Mouse (Mus musculus): ENCODE data around the gene Col20a1.
A peak's percentile ranks its signal among the peaks of the same experiment; 100 is the strongest.

Col20a1 gene

GRCm38 (mm10) chr2:180995457-180995856 lies 9.1 kb downstream of the Col20a1 start:
- no peak for DNase-seq

DNA sequence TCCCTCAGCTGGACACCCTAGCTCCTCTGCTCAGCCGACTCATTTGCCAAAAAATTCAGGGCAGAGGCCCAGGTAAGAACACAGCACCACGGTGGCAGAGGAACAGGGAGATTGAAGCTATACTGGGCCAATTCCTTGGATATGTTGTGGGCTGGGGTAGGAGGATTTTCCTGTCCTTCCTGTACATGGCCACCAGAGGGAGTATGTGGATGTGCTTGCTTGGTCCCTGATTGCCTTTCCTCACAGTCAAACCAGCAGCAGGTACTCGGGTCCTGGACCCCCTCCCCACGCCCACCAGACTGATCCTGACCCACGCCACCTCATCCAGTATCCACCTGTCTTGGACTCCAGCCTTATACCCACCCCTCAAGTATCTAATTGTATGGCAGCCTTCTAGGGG lies 10.1 kb downstream of the Col20a1 start:
- DNase-seq, result no peak

- DNase-seq, result no peak
Observed at GRCm38 (mm10) chr2:180996905-180997304, 10.6 kb downstream of the Col20a1 start.

DNA sequence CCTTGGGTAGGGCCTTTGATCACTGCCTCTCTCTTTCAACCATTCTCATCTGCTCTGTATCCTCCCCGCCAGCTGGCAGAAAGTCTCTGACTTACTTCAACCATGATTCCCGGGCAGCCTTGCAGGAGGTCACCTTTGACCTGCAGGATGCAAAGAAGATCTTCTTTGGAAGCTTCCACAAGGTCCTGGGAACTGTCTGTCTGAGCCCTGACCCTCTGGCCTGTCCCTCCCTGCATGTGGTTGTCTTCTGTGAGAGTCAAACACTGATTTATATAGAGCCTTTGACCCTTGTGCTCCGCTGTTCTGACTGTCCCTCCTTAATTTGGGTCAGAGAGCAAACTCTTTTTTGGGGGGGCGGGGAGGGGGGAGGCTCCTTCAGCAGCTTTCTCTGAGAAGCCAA lies 20.7 kb downstream of the Col20a1 start:
- no peak for DNase-seq

DNA sequence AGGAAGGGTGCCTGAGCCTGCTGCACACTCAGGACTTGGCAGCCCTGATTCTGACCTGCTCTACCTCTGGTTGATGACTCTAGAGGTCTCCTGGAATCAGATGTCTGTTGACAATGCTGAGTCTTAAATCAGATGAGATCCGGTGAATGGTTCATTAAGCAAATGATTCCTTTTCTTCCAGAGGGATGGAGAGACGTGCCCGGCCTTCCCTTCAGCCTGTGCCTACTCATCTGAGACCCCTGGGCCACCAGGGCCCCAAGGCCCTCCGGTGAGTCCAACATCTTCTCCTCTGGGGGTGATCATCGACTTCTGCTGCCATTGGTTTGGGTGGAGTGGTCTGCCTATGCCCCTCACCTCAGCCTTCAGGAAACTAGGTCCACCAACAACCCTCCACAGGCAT lies 22.0 kb downstream of the Col20a1 start:
- no peak for DNase-seq

GRCm38 (mm10) chr2:181031406-181031934 lies 45.1 kb downstream of the Col20a1 start:
- no peak for DNase-seq

GRCm38 (mm10) chr2:181032407-181032806 lies 46.1 kb downstream of the Col20a1 start:
- no peak for DNase-seq

- DNase-seq, result no peak
Observed at GRCm38 (mm10) chr2:181033310-181033709, 47.0 kb downstream of the Col20a1 start.

GRCm38 (mm10) chr2:181035186-181035585 lies 48.9 kb downstream of the Col20a1 start:
- DNase-seq, result no peak

- no peak for DNase-seq
Observed at GRCm38 (mm10) chr2:181036561-181036960, 50.2 kb downstream of the Col20a1 start.

- DNase-seq, result no peak
Observed at GRCm38 (mm10) chr2:181038644-181039355, 52.5 kb downstream of the Col20a1 start.

- DNase-seq, result no peak
Observed at GRCm38 (mm10) chr2:181039356-181039680, 53.0 kb downstream of the Col20a1 start.

GRCm38 (mm10) chr2:181041941-181042340 lies 55.6 kb downstream of the Col20a1 start:
- no peak for DNase-seq

DNA sequence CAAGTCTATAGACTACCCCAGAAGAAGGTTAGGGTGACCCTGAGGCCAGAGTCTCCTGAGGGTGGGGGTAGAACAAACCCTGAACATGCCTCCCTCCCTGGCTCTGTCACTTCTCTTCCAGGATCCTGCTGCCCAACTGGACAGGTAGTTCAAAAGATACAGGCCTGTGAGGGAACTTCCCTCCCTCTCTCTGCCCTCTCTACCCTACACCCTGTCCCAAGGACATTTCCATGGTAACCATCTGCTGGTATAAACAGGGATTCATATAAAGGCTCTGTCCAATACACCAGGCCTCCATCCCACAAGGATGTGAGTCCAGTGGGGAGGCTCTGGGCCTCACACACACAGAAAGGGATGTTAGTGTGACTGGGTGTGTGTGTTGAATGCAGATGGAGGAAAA lies 56.0 kb downstream of the Col20a1 start:
- no peak for DNase-seq

GRCm38 (mm10) chr2:181043437-181043836 lies 57.1 kb downstream of the Col20a1 start, which contains the start of gene Chrna4:
Chrna4 (minus strand) TSS chr2:181043546.
- no peak for DNase-seq

GRCm38 (mm10) chr2:181044001-181044400 lies 57.7 kb downstream of the Col20a1 start:
- DNase-seq, result no peak

GRCm38 (mm10) chr2:181048252-181048945 lies 62.1 kb downstream of the Col20a1 start:
- DNase-seq, result no peak

DNA sequence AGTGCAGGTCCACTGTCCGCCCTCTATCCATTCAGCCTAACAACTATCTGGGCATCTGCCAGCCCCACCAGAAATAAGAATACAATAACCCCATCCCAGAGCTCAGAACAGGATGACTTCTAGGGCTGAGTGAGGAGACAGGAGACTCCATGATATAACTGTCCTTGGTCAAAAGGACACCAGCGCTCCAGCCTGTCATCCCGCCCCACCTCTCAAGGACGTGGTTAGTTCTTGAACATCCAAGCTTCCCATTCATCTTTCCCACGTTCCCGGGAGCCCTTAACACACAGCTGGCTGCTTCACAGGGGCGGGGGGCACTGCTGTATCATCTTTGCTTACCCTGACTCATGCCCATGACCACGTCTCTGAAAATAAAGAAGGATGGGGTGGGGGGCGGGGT lies 62.7 kb downstream of the Col20a1 start:
- DNase-seq, result no peak

- DNase-seq, result no peak
Observed at GRCm38 (mm10) chr2:181052171-181052570, 65.8 kb downstream of the Col20a1 start.

DNA sequence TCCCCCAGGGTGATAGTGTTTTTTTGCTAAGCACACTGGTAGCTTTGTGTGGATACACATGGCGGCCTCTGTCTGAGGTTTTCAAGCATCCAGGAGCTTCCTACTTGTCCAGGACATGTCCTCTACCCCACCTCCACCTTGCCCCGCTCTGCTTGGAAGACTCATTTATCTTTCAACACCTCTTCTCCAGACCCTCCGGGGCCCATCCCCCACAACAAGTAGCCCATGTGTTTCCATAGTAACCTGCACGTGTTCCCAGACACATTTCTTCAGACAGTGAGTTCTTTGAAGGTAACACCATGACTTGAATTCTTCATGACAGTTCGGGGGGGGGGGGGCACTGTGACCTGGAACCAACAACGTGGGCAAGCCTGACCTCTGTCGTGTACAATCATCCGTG lies 71.0 kb downstream of the Col20a1 start:
- no peak for DNase-seq

GRCm38 (mm10) chr2:181058193-181058592 lies 71.9 kb downstream of the Col20a1 start:
- DNase-seq, result no peak

DNA sequence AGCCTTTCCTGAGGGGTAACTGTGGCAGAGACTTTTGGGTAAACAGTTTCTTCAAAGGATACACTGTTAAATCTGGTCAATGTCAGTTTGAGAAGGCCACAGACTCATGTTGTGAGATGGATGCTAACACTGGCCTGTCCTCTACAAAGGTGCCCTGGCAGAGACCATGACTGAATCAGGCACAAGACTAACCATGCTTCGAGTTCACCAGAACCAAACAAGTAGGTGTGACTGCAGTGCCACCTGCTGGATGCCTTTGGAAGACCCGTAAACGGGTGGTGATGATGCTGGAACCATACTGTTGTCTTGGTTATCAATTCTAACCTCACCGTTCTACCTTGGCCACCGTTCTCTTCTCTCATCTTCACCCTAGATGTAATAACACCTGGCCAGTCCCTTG lies 73.8 kb downstream of the Col20a1 start:
- peak in 1 of 2 experiments; percentile 11 for DNase-seq

GRCm38 (mm10) chr2:181065827-181066226 lies 79.5 kb downstream of the Col20a1 start:
- DNase-seq, result no peak
